Mouse (Mus musculus): ENCODE results near the gene Gas2l1.

Gene Gas2l1

GRCm38 (mm10) chr11:5064282-5065055, 658 bp downstream of the Gas2l1 start:
- no peak for DNase-seq

- DNase-seq: no peak
Measured at GRCm38 (mm10) chr11:5063561-5064281, 1.4 kb downstream of the Gas2l1 start.

GRCm38 (mm10) chr11:5062860-5063505, 2.1 kb downstream of the Gas2l1 start:
- no peak for DNase-seq

GRCm38 (mm10) chr11:5062326-5062725, 2.8 kb downstream of the Gas2l1 start:
- no peak for DNase-seq

GRCm38 (mm10) chr11:5061413-5062139, 3.6 kb downstream of the Gas2l1 start:
- peak; percentile 84 for DNase-seq

- DNase-seq: no peak
Measured at GRCm38 (mm10) chr11:5060756-5061412, 4.2 kb downstream of the Gas2l1 start.

- peak; percentile 62 for DNase-seq
Measured at GRCm38 (mm10) chr11:5059704-5060156, 5.4 kb downstream of the Gas2l1 start.

GRCm38 (mm10) chr11:5059230-5059629, 5.9 kb downstream of the Gas2l1 start:
- no peak for DNase-seq

GRCm38 (mm10) chr11:5058783-5059182, 6.3 kb downstream of the Gas2l1 start:
- no peak for DNase-seq

GRCm38 (mm10) chr11:5057856-5058641, 7.1 kb downstream of the Gas2l1 start, which contains the start of gene Rasl10a:
Gene Rasl10a (plus strand): TSS chr11:5058128.
- DNase-seq: peak; percentile 46

GRCm38 (mm10) chr11:5057541-5057855, 7.6 kb downstream of the Gas2l1 start:
- no peak for DNase-seq

GRCm38 (mm10) chr11:5057064-5057463, 8.1 kb downstream of the Gas2l1 start:
- DNase-seq: no peak

GRCm38 (mm10) chr11:5055945-5056938, 8.9 kb downstream of the Gas2l1 start:
- DNase-seq: peak; percentile 33

GRCm38 (mm10) chr11:5054874-5055273, 10.3 kb downstream of the Gas2l1 start:
- no peak for DNase-seq

- DNase-seq: no peak
Measured at GRCm38 (mm10) chr11:5054151-5054550, 11.0 kb downstream of the Gas2l1 start.

GRCm38 (mm10) chr11:5052200-5052854, 12.8 kb downstream of the Gas2l1 start:
- no peak for DNase-seq

- DNase-seq: no peak
Measured at GRCm38 (mm10) chr11:5051629-5052028, 13.5 kb downstream of the Gas2l1 start.

GRCm38 (mm10) chr11:5046321-5046926, 18.7 kb downstream of the Gas2l1 start:
- no peak for DNase-seq

- DNase-seq: no peak
Measured at GRCm38 (mm10) chr11:5042645-5043381, 22.3 kb downstream of the Gas2l1 start.

All from right cerebral cortex, postnatal 4 days (tissue).